Mouse (Mus musculus) liver, embryonic 15.5 days (tissue): ENCODE measurements around the gene Reg3a. TPM values are rescaled to one million over a fixed set of nuclear protein-coding genes. Genes with fewer than 3 reads are reported as not detected.

Experiments
- polyA plus RNA-seq: library from polyadenylated mRNA; unstranded; fragments of >200 nt; fragmentation: Nextera tagmentation; extraction: Ambion mirVana; gene quantifications from 2 replicates; pipeline ENCODE4 v1.2.1, GENCODE M21; 2015

The Reg3a gene
- polyA plus RNA-seq, 1 experiment from 2014 or later: not detected

Other genes with a start within 250 kb of the Reg3a start
- not detected in 2 replicates for gene Reg3b, start 10.1 kb upstream of the Reg3a start, polyA plus RNA-seq
- gene Reg3d, start 1.8 kb upstream of the Reg3a start, polyA plus RNA-seq: not detected in 2 replicates
- gene Reg2, start 14.9 kb downstream of the Reg3a start, polyA plus RNA-seq: not detected in 2 replicates
- gene Reg1, start 42.0 kb downstream of the Reg3a start, polyA plus RNA-seq: 0.67 TPM in 1 of 2 replicates, not detected in the other
- not detected in 2 replicates for gene Reg3g, start 88.2 kb downstream of the Reg3a start, polyA plus RNA-seq